Mouse (Mus musculus) myocyte (in vitro differentiated cells): ENCODE data around the gene Nol3.

Source experiments
- CEBPB ChIP-seq: IDR thresholded peaks from 2 replicates; pipeline ENCODE4 v1.6.1; 2011; ENCODE audit warnings: mild to moderate bottlenecking, moderate library complexity; ENCODE audit not compliant: poor library complexity, insufficient read depth, severe bottlenecking
- E2F4 ChIP-seq: IDR thresholded peaks from one replicate; pipeline ENCODE4 v1.6.1; 2011; ENCODE audit warnings: mild to moderate bottlenecking, control low read depth, moderate library complexity; ENCODE audit not compliant: insufficient read depth
- MAX ChIP-seq: IDR thresholded peaks from one replicate; pipeline ENCODE4 v1.6.1; 2011; ENCODE audit warnings: low read depth, mild to moderate bottlenecking, control low read depth
- MYOD1 ChIP-seq, 3 experiments: IDR thresholded peaks; one replicate each; pipeline ENCODE4 v1.6.1; 2011; ENCODE audit warnings: control low read depth in 2 of 3, low read depth in 2 of 3, mild to moderate bottlenecking in 2 of 3, moderate library complexity in 1 of 3; ENCODE audit not compliant: insufficient read length in 2 of 3, control insufficient read depth in 1 of 3
- MYOG ChIP-seq, 3 experiments: IDR thresholded peaks; one replicate each; pipeline ENCODE4 v1.6.1; 2011; ENCODE audit warnings: control low read depth in 2 of 3, low read depth in 2 of 3, mild to moderate bottlenecking in 2 of 3; ENCODE audit not compliant: insufficient read length in 2 of 3, control insufficient read depth in 1 of 3, insufficient read depth in 1 of 3
- POLR2A ChIP-seq: IDR thresholded peaks from one replicate; pipeline ENCODE4 v1.6.1; 2011; ENCODE audit warnings: low read depth, mild to moderate bottlenecking, control low read depth, moderate library complexity; ENCODE audit not compliant: insufficient read length
- POLR2AphosphoS2 ChIP-seq: IDR thresholded peaks from one replicate; pipeline ENCODE4 v1.6.1; 2011; ENCODE audit warnings: low read depth, control low read depth; ENCODE audit not compliant: insufficient read length
- TCF12 ChIP-seq: IDR thresholded peaks from one replicate; pipeline ENCODE4 v1.6.1; 2011; ENCODE audit warnings: mild to moderate bottlenecking, control low read depth; ENCODE audit not compliant: poor library complexity, insufficient read depth, severe bottlenecking
- USF1 ChIP-seq: IDR thresholded peaks from one replicate; pipeline ENCODE4 v1.6.1; 2011; ENCODE audit warnings: low read depth, mild to moderate bottlenecking, control low read depth, moderate library complexity

- TF ChIP-seq POLR2A (no peak), MYOG (IDR thresholded peaks at IDR 0.05; ENCODE audit: control insufficient read depth in 1 of 3, insufficient read depth in 1 of 3, insufficient read length in 2 of 3, low read depth in 2 of 3) (no peak), USF1 (no peak), CEBPB (no peak), E2F4 (no peak), POLR2AphosphoS2 (no peak), MAX (no peak), MYOD1 (IDR thresholded peaks at IDR 0.05; ENCODE audit: control insufficient read depth in 1 of 3, insufficient read length in 2 of 3, low read depth in 2 of 3) (no peak), TCF12 (no peak)
Observed at GRCm38 (mm10) chr8:105295895-105296573, 20.1 kb downstream of the Nol3 start, which contains the start of gene Exoc3l.
